Mouse (Mus musculus): ENCODE results near the gene Ccl24.
"Not testable (repeated sequence)": the region's sequence is repeated elsewhere in the genome, so short reads cannot be mapped to it uniquely, and the experiment has no call there.

GRCm38 (mm10) chr5:135619741-135620140, 46.9 kb upstream of the Ccl24 start:
- TF ChIP-seq CTCF, EP300 (IDR thresholded peaks at IDR 0.05; ENCODE audit: low read depth): not testable (repeated sequence)

Data from liver, postnatal 0 days (tissue).